14 mouse cellular contexts compared by ENCODE assay signal in genomic region chr6:56903831-56904230, GRCm38 (mm10). TPM values are rescaled to one million over a fixed set of nuclear protein-coding genes. Genes with fewer than 3 reads are reported as not detected.
A peak's percentile ranks its signal among the peaks of the same experiment; 100 is the strongest.
DNase-seq lines count a peak whose midpoint lies in the region; ATAC-seq and TF ChIP-seq lines count a peak whose summit lies in the region.
"Had no signal": no experiment of that assay in that cellular context is flagged by ENCODE, and none has a peak within 500 bp of the region (broad histone marks: within the 10 kb centered on the region; RNA-seq: fewer than 3 reads in every experiment).

No protein-coding gene starts in this region.

- no peaks in the 10 kb centered on the region for H3K9me3 ChIP-seq in heart, embryonic 14.5 days (ENCODE audit: control insufficient read depth, low read length)
- no peaks in the 10 kb centered on the region for H3K9me3 ChIP-seq in midbrain, embryonic 13.5 days
- no peaks in the 10 kb centered on the region for H3K9me3 ChIP-seq in midbrain, postnatal 0 days (ENCODE audit: low read length)
- H3K9me3 ChIP-seq in stomach, embryonic 15.5 days: no peaks in the 10 kb centered on the region
- H3K9me3 ChIP-seq: midbrain, embryonic 10.5 days had no signal

- peak overlapping the region; percentile 58 to 66 for H3K27ac ChIP-seq in heart, embryonic 14.5 days (replicated peaks in 1 of 2; ENCODE audit: control insufficient read depth in 1 of 2, insufficient read depth in 1 of 2, low read depth in 2 of 2, low read length in 2 of 2)
- H3K27ac ChIP-seq in midbrain, embryonic 13.5 days: no peak overlapping the region; the same call in 1 of the 2 replicates
- H3K27ac ChIP-seq in midbrain, postnatal 0 days (ENCODE audit: low read depth, low read length): no peak overlapping the region
- H3K27ac ChIP-seq in stomach, embryonic 15.5 days: peak overlapping the region; percentile 35; the same call in 1 of the 2 replicates
- H3K27ac ChIP-seq: hindbrain, embryonic 14.5 days; midbrain, embryonic 10.5 days had no signal

- H3K9ac ChIP-seq in heart, embryonic 14.5 days (ENCODE audit: low read length): no peak overlapping the region; the same call in 1 of the 2 replicates
- H3K9ac ChIP-seq in midbrain, embryonic 13.5 days (replicated peaks): no peak overlapping the region
- H3K9ac ChIP-seq in midbrain, postnatal 0 days (replicated peaks; ENCODE audit: low read length, poor library complexity, severe bottlenecking): no peak overlapping the region
- H3K9ac ChIP-seq in stomach, embryonic 15.5 days: no peak overlapping the region
- H3K9ac ChIP-seq: forebrain, postnatal 0 days; hindbrain, embryonic 14.5 days had no signal

- H3K4me3 ChIP-seq in heart, embryonic 14.5 days (ENCODE audit: control insufficient read depth in 1 of 2, insufficient read depth in 1 of 2, low read depth in 1 of 2, low read length in 2 of 2): no peak overlapping the region
- H3K4me3 ChIP-seq in midbrain, embryonic 13.5 days (replicated peaks): no peak overlapping the region
- no peak overlapping the region for H3K4me3 ChIP-seq in midbrain, postnatal 0 days (ENCODE audit: low read depth, low read length)
- H3K4me3 ChIP-seq in stomach, embryonic 15.5 days (replicated peaks): no peak overlapping the region
- H3K4me3 ChIP-seq: midbrain, embryonic 10.5 days had no signal

- H3K4me1 ChIP-seq in heart, embryonic 14.5 days (ENCODE audit: control insufficient read depth in 2 of 2, insufficient read depth in 2 of 2, low read length in 2 of 2): peaks cover 17 to 48% of the 10 kb centered on the region in 2 experiments
- peaks cover 30% of the 10 kb centered on the region for H3K4me1 ChIP-seq in midbrain, embryonic 13.5 days (replicated peaks)
- peaks cover 3% of the 10 kb centered on the region; the same call in 1 of the 2 replicates for H3K4me1 ChIP-seq in midbrain, postnatal 0 days (ENCODE audit: insufficient read depth, low read length)
- peaks cover 17% of the 10 kb centered on the region for H3K4me1 ChIP-seq in stomach, embryonic 15.5 days

- H3K36me3 ChIP-seq in heart, embryonic 14.5 days (ENCODE audit: control insufficient read depth, insufficient read depth, low read length): no peaks in the 10 kb centered on the region
- H3K36me3 ChIP-seq in midbrain, embryonic 13.5 days: no peaks in the 10 kb centered on the region
- H3K36me3 ChIP-seq in midbrain, postnatal 0 days (ENCODE audit: insufficient read depth, low read length): no peaks in the 10 kb centered on the region
- no peaks in the 10 kb centered on the region for H3K36me3 ChIP-seq in stomach, embryonic 15.5 days
- H3K36me3 ChIP-seq: midbrain, embryonic 10.5 days had no signal

- no peak for TF ChIP-seq CTCF in midbrain, postnatal 0 days (IDR thresholded peaks at IDR 0.05)

- peak overlapping the region; percentile 5; the same call in 1 of the 2 replicates for H3K4me2 ChIP-seq in heart, embryonic 14.5 days (ENCODE audit: low read length)
- no peak overlapping the region for H3K4me2 ChIP-seq in midbrain, embryonic 13.5 days (replicated peaks)
- no peak overlapping the region for H3K4me2 ChIP-seq in midbrain, postnatal 0 days (ENCODE audit: low read depth, low read length, poor library complexity, severe bottlenecking)
- no peak overlapping the region for H3K4me2 ChIP-seq in stomach, embryonic 15.5 days
- H3K4me2 ChIP-seq: hindbrain, embryonic 14.5 days had no signal

- H3K27me3 ChIP-seq in heart, embryonic 14.5 days (ENCODE audit: control insufficient read depth, insufficient read depth, low read length): no peaks in the 10 kb centered on the region
- no peaks in the 10 kb centered on the region for H3K27me3 ChIP-seq in midbrain, embryonic 13.5 days
- no peaks in the 10 kb centered on the region for H3K27me3 ChIP-seq in midbrain, postnatal 0 days (ENCODE audit: insufficient read depth, low read length)
- H3K27me3 ChIP-seq in stomach, embryonic 15.5 days (replicated peaks): no peaks in the 10 kb centered on the region

- 0 out of 2 replicates have a peak, but pooled peaks have one; percentile 38 for ATAC-seq in heart, embryonic 14.5 days (ENCODE audit: insufficient number of reproducible peaks, insufficient read depth, low FRiP score, low read depth)
- ATAC-seq in midbrain, embryonic 13.5 days: 0 out of 2 replicates have a peak, but pooled peaks have one; percentile 41
- ATAC-seq in midbrain, postnatal 0 days (ENCODE audit: low FRiP score): no peak
- no peak for ATAC-seq in stomach, embryonic 15.5 days (ENCODE audit: insufficient read depth, low FRiP score, low read depth)
- ATAC-seq in activated CD4-positive, CD25-positive, alpha-beta regulatory T cell, adult 4 months: no peak

- 27% methylated on average over 6 of the region's 6 CpGs for WGBS in heart, embryonic 14.5 days
- WGBS in midbrain, embryonic 13.5 days: 58% methylated on average over 6 of the region's 6 CpGs
- 53% methylated on average over 6 of the region's 6 CpGs for WGBS in midbrain, postnatal 0 days
- WGBS in stomach, embryonic 15.5 days: 32% methylated on average over 6 of the region's 6 CpGs

- DNase-seq in heart, postnatal 10 days: no peak
- no peak for DNase-seq in midbrain, postnatal 0 days (ENCODE audit: low spot score)
- DNase-seq in kidney, postnatal 36 days: peak; percentile 40 to 46
- DNase-seq in urinary bladder, postnatal 36 days (ENCODE audit: low spot score in 2 of 2): no peak
- DNase-seq: adrenal gland, adult 8-10 months; cerebellum, postnatal 36 days; forebrain, postnatal 0 days; retina, postnatal 1 day had no signal

- intact Hi-C loops in heart, postnatal 10 days (cut with DNase I): no loop called here

RNA-seq across cellular contexts. Expression of gene Nt5c3, which starts 19.9 kb away (rescaled TPM):
- 72.8 and 74.8 TPM in 2 replicates for polyA plus RNA-seq in heart, embryonic 14.5 days (2014; fragmentation: Nextera tagmentation; extraction: Ambion mirVana)
- 10 to 100 TPM; 55.7 to 70.7 TPM for total RNA-seq in heart, postnatal 10 days (2021)
- 137 and 148 TPM in 2 replicates for polyA plus RNA-seq in midbrain, embryonic 13.5 days (2015; fragmentation: Nextera tagmentation; extraction: Ambion mirVana)
- 83.2 and 98.4 TPM in 2 replicates for total RNA-seq in midbrain, postnatal 0 days (2014; rRNA removed)
- 181 and 182 TPM in 2 replicates for polyA plus RNA-seq in midbrain, postnatal 0 days (2015; fragmentation: Nextera tagmentation; extraction: Ambion mirVana)
- polyA plus RNA-seq in stomach, embryonic 15.5 days (2015; fragmentation: Nextera tagmentation; extraction: Ambion mirVana): 76.0 and 83.0 TPM in 2 replicates
- polyA plus RNA-seq in activated CD4-positive, CD25-positive, alpha-beta regulatory T cell, adult 4 months (2017; shearing (Covaris generic)): 10 to 100 TPM; 65.0 to 70.7 TPM

RNA-seq across cellular contexts. Expression of gene Vmn1r4, which starts 20.0 kb away (rescaled TPM):
- polyA plus RNA-seq in heart, embryonic 14.5 days (2014; fragmentation: Nextera tagmentation; extraction: Ambion mirVana): 0.09 and 0.19 TPM in 2 replicates
- total RNA-seq in heart, postnatal 10 days (2021): under 1 TPM in 1 of 2 experiments, not detected in 1; 0.17 TPM
- 0.62 and 0.72 TPM in 2 replicates for polyA plus RNA-seq in midbrain, embryonic 13.5 days (2015; fragmentation: Nextera tagmentation; extraction: Ambion mirVana)
- 0.33 and 1.7 TPM in 2 replicates for total RNA-seq in midbrain, postnatal 0 days (2014; rRNA removed)
- 0.46 and 0.88 TPM in 2 replicates for polyA plus RNA-seq in midbrain, postnatal 0 days (2015; fragmentation: Nextera tagmentation; extraction: Ambion mirVana)
- 0.36 TPM in 2 replicates for polyA plus RNA-seq in stomach, embryonic 15.5 days (2015; fragmentation: Nextera tagmentation; extraction: Ambion mirVana)
- polyA plus RNA-seq in activated CD4-positive, CD25-positive, alpha-beta regulatory T cell, adult 4 months (2017; shearing (Covaris generic)): not detected

Comparison
In these comparisons a context has a peak if more than half of its experiments do, and no peak if none do; other contexts are left out.
1. ATAC-seq: peak in heart, embryonic 14.5 days (single experiment) and midbrain, embryonic 13.5 days (single experiment); none in midbrain, postnatal 0 days (single experiment), stomach, embryonic 15.5 days (single experiment) and activated CD4-positive, CD25-positive, alpha-beta regulatory T cell, adult 4 months (single experiment).
2. H3K27ac ChIP-seq: peak in heart, embryonic 14.5 days (2 of 2) and stomach, embryonic 15.5 days (single experiment); none in midbrain, embryonic 13.5 days (single experiment) and midbrain, postnatal 0 days (single experiment).
3. DNase-seq: peak in kidney, postnatal 36 days (2 of 2); none in heart, postnatal 10 days (0 of 2), midbrain, postnatal 0 days (single experiment) and urinary bladder, postnatal 36 days (0 of 2).